Mouse (Mus musculus) embryo, embryonic 10 days (tissue): Measurements from ENCODE around the gene A430005L14Rik.
A peak's percentile ranks its signal among the peaks of the same experiment; 100 is the strongest.

Experiments used
- DNase-seq: peaks from one replicate; pipeline ENCODE4 v3.0.0-alpha.2; 2015; ENCODE audit warnings: low spot score

A430005L14Rik gene

DNA sequence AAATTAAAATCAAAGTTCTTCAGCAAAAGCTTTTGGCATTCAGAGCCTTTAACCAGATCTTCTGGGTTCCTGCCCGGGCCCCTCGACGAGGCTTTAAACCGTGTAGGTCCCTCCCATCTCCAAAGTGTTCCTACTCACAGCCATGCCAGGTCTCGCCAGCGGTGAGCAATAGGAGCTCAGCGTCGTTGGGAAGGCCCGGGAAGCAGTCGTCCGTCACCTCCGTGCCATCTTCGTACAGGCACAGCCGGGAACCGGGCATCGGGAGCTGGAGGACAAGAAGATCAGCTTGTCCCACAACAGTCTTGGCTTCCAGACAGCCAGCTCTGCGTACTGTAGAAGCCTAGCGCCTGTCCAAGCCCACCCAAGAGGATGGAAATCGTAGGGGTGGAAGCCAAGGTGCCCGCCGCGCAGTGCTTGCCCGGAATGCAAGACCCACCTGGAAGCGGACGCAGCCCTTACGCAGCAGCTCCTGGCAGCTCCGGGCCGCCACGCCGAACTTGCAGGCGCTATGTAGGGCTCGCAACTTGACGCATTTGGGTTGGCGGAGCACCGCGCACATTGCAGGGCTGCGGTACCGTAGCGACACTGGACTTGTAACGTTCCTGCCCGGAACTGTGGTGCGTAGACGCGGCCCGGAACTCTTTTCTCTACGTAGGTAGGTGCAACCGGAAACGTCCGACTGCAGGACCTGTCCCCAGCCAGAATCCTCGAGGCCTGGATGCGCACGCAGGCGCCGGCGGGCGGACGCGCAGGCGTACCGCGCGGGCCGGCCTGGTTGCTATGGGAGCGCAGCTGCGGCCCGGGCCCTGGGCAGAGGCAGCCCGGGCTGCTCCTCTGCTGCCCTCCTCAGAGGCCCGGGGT, 17.6 kb downstream of the A430005L14Rik start, which contains the start of the genes Dffb and Cep104:
Gene Dffb, minus strand, starts transcription at position 696 of the 861 bp plus-strand sequence.
Gene Cep104, plus strand, starts transcription at position 764 of the 861 bp plus-strand sequence.
- peak; percentile 95 for DNase-seq

DNA sequence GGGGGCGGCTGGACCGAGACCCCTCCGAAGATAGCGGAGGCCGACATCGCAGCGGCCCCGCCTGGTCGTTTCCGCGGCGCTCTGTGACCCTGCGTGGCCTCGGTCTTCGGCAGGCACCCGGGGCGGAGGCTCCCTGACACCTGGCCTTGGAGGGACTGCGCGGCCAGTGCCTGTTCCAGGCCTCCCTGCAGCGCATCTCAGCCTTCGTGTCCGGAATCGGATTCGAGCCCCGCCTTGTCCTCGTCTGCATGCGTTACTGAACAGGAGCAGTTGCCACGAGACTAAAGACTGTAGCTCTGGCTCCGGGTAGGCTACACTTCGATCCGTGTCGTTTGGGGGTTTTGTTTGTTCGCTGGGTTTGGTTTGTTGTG, 18.2 kb downstream of the A430005L14Rik start:
- DNase-seq = peak; percentile 54

DNA sequence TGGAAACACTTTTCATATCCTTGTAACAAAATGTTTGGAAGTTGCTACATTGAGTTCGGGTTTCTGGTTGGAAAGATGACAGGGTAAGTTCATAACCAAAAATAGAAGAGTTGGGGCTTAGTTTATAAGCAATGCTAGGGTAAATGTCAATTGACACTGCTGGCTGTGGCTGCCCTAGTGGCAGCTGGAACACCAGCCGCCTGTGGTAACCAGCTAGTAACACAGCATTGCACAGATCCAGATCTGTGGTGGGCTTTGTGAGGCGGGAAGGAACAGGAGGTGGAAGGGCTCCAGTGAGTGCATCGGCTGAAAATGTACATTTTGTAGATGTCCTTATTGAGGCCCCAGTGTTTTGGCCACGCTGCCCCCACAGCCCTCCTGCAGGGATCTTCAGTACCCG, 18.7 kb downstream of the A430005L14Rik start:
- DNase-seq = no peak

DNA sequence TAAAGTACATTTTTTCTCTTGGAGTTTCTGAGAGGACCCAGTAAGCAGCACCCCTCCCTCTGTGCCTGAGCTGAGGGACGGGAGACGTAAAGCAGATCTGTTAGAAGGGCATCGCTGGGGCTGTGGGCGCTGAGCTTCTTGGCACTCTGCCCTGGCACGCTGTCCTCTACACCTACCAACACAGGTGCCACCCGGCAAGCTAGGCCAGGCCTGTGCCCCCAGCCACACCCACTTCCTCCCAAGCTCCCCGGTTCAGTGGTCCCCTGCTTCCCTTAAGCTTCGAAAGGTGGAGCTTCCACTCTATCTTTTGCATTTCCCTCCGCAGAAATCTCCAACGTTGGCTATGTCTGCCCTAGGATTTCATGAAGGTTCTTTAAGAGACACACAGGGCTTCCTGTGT, 22.2 kb downstream of the A430005L14Rik start:
- DNase-seq = no peak

DNA sequence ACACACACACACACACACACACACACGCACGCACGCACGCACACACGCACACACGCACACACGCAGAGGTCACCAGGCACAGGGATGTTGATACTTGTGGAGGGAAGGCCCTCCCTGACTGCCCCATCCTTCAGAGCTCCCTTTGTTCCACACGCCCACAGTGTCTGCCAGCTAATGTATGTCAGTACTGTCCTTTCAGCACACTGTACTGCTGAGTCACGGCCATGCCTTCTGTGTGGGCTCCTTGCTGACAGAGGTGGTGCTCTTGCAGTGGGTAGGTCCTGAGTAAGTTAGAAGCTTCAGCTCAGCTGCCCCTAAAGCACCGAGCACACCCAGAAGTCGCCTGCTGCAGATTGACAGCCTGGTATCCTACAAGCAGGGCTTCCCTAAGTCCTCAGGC, 23.4 kb downstream of the A430005L14Rik start:
- DNase-seq = no peak

DNA sequence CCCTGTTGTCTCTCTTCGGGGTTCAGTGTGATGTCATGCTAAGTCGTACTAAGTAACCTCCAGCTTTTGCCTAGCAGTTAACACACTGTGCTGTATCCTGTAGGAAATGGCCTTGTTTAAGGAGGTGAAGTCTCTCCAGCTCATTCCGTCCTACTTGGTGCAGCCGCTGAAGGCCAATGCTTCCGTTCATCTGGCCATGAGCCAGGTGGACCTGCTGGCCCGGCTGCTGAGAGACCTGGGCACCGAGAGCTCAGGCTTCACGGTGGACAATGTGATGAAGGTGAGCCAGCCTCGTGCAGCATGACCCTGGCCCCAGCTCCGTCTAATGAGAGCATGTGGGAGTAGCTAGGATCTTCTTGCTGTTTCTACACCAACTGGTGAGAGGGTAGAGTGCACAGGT, 35.7 kb downstream of the A430005L14Rik start:
- no peak for DNase-seq

DNA sequence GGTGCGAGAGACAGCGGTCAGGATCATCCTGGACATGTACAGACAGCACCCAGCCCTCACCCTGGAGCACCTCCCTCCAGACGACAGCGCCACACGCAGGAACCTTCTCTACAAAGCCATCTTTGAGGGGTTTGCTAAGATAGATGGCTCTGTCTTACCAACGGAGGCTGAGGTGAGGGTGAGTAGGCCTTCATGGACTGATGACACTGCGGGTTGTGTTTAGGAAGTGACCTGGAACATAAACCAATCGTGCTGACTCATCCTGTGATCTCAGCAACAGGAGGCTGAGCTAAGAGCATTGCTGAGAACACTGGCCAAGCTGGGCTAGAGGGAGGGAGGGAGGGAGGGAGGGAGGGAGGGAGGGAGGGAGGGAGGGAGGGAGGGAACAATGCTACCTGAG, 36.5 kb downstream of the A430005L14Rik start:
- DNase-seq = no peak

DNA sequence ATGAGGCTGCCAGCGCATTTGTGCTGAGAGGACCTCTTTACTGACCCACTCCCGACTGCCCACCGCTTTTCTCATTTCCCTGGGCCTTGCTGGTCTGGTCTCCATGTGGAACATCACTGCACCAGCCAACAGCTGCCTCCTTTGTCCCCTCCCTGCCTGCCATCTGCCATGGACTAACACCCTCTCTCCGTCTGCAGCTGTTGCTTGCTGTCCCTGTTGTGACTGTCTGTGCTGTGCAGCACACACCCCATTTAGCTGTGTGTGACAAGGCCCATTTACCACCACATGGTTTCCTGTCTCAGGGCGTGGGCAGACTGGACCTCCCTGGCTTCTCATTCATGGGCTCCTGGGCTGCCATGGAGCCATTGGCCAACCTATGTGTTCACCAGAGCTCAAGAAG, 48.5 kb downstream of the A430005L14Rik start:
- DNase-seq = no peak

DNA sequence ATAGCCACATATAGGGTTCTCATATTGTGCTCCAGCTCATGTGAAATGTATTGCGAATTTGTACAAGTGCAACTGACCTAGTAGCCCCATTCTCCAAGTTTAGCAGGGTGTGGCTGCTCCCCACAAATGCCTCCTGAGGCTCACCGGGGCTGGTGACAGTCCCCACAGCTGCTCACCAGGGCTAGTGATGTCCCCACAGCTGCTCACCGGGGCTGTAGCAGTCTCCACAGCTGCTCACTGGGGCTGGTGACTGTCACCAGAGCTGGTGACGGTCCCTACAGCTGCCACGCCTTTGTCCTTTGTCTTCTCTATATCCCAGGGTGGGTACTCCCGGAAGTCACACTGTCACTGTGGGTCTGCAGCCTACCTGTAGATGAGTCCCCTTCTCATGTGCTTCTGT, 49.2 kb downstream of the A430005L14Rik start:
- DNase-seq = no peak

DNA sequence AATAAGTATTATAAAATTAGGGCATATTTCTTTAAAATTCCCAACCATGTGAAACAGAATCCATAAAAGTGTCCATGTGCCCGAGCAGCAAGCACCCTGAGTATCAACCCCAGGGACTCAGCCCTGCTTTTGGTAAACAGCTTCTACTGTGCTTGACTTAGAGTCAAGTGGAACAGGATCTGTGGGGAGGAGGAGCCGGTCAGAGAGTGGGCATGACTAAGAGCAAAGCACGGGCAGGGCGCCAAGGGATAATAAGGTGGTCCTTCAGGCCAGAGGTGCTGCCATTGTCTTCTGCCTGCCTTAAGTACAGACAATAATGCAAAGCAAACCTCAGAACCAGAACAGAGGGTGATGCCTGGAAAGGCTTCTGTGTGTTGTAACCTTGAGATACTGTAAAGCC, 50.7 kb downstream of the A430005L14Rik start:
- no peak for DNase-seq

DNA sequence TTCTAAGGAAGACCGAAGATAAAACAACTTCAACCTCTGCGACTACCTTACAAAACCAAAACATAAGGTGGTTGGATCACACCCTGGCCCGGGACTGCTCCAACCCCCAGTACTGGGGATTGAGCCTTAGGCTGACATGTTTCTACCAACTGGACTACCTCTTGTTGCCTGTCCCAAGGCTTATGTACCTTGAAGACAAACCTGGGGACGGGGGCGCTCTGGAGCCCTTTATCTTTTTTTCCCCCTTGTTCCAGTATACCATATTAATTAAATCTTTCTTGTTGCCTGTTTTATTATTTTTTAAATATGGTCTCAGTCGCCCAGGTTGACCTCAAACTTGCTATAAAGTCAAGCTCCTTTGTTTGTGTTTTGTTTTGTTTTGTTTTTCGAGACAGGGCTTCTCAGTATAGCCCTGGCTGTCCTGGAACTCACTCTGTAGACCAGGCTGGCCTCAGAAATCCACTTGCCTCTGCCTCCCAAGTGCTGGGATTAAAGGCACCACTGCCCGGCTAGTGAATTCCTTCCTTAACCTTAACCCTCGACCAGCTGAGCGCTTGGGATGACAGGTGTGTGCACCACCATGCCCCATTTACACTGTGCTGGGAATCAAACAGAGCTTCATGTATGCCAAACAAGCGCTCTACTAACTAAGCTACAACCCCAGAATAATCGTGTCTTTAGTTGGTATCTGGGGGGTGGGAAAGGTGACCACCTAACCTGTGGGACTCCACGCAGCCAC, 54.0 kb downstream of the A430005L14Rik start:
- DNase-seq = no peak
